Mouse (Mus musculus) lung, postnatal 0 days (tissue): ENCODE data around the gene Nsun7.
"Not testable (repeated sequence)": the region's sequence is repeated elsewhere in the genome, so short reads cannot be mapped to it uniquely, and the experiment has no call there.

ENCODE experiments used
- CTCF ChIP-seq: IDR thresholded peaks from 2 replicates; pipeline ENCODE4 v1.5.1; 2016; ENCODE audit warnings: antibody characterized with exemption, mild to moderate bottlenecking
- EP300 ChIP-seq: IDR thresholded peaks from 2 replicates; pipeline ENCODE4 v1.6.1; 2016; ENCODE audit warnings: antibody characterized with exemption, mild to moderate bottlenecking, control low read depth

- not testable (repeated sequence) for TF ChIP-seq CTCF, EP300
These were observed 304 bp upstream of the Nsun7 start for GRCm38 (mm10) chr5:66259431-66259755.
